Mouse (Mus musculus): ENCODE measurements around the gene Gsx1.

The Gsx1 gene

GRCm38 (mm10) chr5:147204905-147205304, 16.4 kb downstream of the Gsx1 start:
- DNase-seq (ENCODE audit: low read depth, low spot score) = no peak

- DNase-seq (ENCODE audit: low read depth, low spot score) = no peak
Observed at GRCm38 (mm10) chr5:147207852-147208251, 19.4 kb downstream of the Gsx1 start.

GRCm38 (mm10) chr5:147208471-147208870, 20.0 kb downstream of the Gsx1 start:
- DNase-seq (ENCODE audit: low read depth, low spot score) = no peak

- peak; percentile 8 for DNase-seq (ENCODE audit: low read depth, low spot score)
Observed at GRCm38 (mm10) chr5:147227354-147228112, 39.0 kb downstream of the Gsx1 start.

GRCm38 (mm10) chr5:147235406-147236309, 47.2 kb downstream of the Gsx1 start:
- DNase-seq (ENCODE audit: low read depth, low spot score) = no peak
